Mouse (Mus musculus): ENCODE data around the gene Gm27029.
"Not testable (repeated sequence)": the region's sequence is repeated elsewhere in the genome, so short reads cannot be mapped to it uniquely, and the experiment has no call there.

Gm27029 gene

DNA sequence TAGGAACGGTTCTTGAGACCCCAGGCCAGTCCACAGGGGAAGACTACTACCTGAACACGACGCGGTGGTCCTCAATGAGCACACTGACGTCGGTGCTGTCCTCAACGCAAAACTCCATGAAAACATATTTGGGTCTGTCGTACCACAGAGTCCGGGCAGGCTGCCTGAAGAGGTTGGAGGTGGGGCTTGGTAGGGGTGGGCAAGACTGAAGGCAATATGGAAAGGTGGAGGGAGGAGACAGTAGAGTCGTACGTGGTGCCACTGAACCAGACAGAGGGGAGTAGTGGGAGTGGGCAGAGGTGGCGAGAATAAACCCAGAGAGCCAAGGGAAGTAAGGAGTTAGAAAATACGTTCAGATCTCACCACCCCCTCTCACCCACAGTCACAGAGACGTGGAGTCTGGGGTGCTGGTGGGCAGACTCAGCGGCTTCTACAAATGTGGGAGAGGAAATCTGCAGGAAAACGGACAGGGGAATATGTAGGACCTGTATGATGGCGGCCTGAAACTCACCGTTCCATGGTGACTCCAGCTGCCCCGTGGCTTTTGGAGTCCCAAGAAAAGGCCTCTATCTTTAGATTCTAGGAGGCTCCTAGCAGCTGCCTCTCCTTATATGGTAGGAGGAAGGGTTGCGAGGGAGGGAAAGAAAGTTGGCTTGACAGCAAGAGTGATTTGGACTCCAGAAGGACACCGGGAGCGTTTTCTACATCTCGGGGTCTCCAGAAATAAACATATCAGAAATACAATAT lies at the start of gene Gm27029:
Gene Gm27029 (minus strand): TSS at position 692 of the 747 bp plus-strand sequence.
- DNase-seq (ENCODE audit: low read depth in 2 of 2, low spot score in 2 of 2), result peak in 1 of 2 experiments; percentile 16

DNA sequence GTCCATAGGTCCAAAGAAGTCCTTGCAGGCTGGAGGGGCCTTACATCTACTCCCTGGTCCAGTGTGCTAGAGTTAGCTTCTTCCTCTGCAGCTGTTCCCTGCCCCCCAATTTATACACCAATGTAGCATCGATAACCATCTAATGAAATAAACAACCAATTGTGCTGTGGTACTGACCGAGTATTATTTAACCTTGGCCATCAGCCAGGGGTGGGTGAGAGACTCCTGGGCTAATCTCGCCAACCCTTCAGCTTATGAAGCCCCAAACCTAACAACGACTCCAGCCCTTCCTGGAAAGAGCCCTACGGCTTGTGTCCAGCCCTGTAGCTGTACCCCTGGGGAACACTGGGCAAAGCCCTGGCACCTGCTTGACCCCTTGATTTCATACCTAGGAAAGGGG lies 49.7 kb upstream of the Gm27029 start:
- no peak for DNase-seq (ENCODE audit: low read depth in 2 of 2, low spot score in 2 of 2)

DNA sequence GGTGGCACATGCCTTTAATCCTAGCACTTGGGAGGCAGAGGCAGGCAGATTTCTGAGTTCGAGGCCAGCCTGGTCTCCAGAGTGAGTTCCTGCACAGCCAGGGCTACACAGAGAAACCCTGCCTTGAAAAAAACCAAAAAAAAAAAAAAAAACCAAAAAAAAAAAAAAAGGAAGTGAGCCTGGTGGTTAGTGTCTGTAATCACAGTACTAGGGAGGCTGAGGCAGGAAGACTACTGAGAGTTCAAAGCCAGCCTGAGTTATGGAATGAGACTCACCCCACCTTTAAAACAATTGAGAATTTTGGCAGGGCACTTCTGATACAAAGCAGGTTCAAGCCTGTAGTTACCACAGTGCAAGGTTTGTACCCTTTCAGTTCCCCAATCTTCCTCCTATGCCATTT lies 49.1 kb upstream of the Gm27029 start:
- DNase-seq (ENCODE audit: low read depth in 2 of 2, low spot score in 2 of 2), result not testable (repeated sequence)

DNA sequence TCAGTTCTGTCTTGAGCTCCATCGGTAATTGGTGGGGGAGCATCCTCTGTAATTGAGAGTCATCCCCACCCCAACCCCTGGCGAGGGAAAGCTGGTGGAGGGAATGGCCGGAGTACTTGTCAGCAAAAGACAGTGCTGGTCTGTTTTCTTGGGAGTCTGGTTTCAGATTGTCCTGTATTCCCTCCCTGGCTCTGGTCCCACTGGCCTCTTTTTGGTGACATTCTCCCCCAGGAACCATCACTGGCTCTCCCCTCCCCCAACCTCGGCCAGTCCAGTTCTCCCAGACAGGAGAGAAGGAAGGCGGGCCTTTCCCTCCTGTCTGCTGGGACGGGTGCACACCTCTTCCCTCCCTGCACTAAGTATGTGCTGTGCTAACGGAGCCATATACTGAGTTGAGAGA lies 47.7 kb upstream of the Gm27029 start:
- DNase-seq (ENCODE audit: low read depth in 2 of 2, low spot score in 2 of 2), result no peak

DNA sequence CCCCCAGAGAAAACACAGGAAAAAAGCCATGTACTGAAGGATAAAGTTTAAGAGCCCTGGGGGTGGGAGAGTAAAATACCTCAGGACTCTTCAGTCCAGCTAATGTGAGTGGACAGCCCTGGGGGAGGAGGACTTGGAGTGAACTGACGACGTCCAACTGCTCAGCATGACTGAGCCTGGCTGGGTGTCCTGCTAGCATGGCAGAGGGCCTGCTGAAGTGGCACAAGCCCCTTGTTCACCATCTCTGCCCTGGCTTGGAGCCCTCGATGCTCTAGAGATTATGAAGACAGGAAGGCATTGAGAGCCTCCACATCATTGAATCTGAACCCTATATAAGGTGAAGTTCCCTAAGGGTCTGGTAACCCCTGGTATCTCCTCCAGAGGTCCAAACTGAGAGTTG lies 47.3 kb upstream of the Gm27029 start:
- DNase-seq (ENCODE audit: low read depth in 2 of 2, low spot score in 2 of 2), result no peak

DNA sequence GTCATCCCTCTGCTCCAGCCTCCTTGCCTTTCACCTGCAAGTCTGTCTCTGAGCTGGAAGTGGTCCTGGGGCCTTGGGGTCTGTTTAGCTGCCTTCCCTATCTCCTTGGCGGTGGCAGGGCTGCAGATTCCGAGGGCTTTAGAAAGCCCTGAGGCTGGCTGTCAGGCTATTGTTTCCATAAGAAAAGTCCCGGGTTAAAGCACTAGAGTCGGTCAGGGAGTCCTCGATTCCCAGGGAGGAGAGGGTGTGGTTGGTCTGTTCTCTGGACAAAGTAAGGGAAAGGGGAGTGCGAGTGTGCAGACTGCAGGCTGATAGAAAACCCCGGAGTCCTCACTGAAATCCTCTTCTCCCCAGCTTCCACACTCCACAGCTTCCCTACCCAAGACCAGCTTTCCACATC lies 45.6 kb upstream of the Gm27029 start:
- DNase-seq (ENCODE audit: low read depth in 2 of 2, low spot score in 2 of 2), result no peak

DNA sequence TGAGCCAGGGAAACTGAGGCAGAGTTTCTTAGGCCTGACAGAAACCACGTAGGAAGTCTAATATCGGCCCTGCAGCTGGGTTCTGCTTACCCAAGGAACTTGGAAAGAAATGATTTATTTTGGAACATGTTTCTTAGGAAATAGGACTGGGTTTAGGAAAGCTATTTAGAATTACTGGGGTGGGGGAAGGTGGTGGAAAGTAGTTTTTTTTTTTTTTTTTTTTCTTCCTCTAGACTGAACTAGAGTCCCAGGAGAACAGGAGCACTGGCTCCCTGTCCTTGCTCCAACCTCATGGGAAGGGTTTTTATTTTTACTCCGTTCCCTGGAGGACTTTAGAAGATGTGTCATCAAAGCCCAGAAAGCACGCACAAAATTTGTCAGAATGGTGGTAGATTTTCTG lies 44.6 kb upstream of the Gm27029 start:
- no peak for DNase-seq (ENCODE audit: low read depth in 2 of 2, low spot score in 2 of 2)

DNA sequence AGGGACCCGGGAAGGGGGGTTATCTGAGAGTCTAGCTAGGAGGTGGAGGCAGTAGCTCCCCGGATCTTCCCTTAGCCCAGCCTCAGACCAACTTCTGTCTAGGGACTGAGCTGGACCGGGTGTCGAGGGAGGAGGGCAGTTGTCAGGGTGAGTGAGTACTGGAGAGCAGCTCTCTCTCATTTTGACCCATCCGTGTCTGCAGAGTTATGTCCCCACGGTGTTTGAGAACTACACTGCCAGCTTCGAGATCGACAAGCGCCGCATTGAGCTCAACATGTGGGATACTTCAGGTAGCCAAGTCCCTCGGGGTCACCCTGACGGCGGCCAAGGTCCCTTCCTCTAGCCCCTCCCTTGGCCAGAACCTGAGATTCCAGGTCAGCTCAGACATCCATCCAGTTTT lies 44.1 kb upstream of the Gm27029 start:
- no peak for DNase-seq (ENCODE audit: low read depth in 2 of 2, low spot score in 2 of 2)

DNA sequence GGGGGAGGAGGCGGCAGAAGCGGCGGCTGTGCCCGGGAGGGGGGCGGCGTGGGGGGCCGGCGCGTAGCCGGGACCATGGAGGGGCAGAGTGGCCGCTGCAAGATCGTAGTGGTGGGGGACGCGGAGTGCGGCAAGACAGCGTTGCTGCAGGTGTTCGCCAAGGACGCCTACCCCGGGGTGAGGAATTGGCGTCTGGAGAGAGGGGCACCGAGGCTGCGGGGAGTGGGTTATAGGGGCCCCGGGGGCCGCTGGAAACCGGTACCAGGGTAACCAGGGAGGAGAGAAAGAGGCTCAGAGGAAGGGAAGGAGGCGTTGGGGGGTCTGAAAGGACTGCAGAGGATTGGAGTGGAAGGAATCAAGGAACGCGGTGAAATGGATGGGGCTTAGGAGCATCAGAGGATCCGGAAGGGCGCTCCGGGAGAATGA lies 43.7 kb upstream of the Gm27029 start:
- no peak for DNase-seq (ENCODE audit: low read depth in 2 of 2, low spot score in 2 of 2)

DNA sequence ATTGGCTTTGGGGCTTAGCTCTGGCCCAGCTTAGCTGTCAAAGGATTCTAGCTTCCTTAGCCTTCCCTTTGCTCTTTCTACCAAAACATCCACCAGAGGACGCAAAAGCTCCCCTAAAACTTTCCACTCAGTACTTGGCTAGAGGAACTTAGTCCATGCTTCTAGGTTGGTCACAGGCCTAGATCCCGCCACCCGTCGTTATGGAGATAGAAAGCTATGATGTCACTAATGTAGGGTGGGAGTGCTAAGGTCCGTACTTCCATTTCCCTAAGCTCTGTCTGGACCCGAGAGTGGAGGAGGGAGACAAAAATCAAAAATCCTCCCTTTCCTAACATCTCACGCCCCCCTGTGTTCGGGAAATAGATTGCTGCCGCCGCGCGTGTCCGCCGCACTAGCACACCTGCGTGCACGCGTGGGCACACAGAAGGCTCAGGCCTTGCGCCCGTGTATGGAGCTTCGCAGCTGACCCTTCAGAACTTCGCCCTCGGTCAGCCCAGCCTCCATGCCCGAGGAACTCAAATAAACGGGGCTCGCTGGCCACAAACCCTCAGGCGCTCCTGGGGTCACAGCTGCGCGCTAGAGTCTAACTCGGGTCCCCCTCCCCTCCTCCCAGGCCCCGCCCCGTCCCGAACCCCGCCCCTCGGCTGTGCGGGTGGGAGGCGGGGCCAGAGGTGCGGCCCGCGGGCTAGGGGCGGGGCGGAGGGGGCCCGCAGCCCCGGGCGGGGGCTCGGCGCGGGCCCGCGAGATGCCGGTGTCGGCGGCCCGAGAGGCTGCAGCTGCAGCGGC lies 43.1 kb upstream of the Gm27029 start:
- DNase-seq (ENCODE audit: low read depth in 2 of 2, low spot score in 2 of 2), result peak; percentile 29 to 49

DNA sequence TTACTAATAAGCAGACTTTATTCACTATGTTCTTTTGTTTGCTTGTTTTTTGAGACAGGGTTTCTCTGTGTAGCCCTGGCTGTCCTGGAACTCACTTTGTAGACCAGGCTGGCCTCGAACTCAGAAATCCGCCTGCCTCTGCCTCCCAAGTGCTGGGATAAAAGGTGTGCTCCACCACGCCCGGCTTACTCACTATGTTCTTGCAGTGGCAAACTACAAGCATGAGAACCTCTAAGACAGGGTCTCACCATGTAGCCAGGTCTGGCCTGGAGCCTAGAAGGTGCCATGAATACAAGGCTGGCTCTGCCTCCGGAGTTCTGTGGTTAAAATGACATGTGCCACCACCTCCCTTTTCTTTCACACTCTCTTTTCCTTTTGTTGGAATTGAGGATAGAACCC lies 42.0 kb upstream of the Gm27029 start:
- DNase-seq (ENCODE audit: low read depth in 2 of 2, low spot score in 2 of 2), result not testable (repeated sequence)

DNA sequence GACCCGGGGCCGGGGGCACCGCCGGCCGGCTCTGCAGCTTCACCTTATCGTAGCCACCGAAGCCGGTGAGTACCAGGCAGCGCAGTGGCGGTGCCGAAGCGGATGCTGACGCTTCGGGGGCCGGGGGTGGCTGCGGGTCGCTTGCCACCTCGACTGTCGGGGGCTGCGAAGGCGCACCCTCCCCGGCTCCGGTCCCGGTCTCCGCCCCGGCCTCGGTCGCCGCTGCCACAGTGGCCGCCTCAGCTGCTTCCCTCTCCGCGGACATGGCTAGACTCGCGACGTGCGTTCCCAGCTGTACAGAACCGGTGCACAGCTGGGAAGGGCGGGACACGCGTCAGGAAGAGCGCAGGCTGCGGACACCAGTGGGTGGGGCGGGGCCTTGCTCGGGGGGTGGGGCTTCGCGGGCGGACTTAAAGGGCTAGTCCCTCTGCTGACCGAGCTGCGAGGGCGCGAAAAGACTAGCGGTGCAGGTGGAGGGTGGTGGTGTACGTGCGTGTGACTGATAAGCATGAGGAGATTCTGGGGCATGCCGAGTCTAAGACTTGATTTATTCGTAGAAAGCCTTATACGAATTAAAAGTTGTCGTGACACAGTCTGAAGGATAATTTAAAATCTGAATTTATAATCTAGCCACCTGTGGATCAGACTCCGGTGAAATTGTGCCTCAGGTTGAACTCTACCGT lies 41.4 kb upstream of the Gm27029 start, which contains the start of gene Vat1:
Gene Vat1 (minus strand): TSS at position 362 of the 683 bp plus-strand sequence.
- peak; percentile 35 to 36 for DNase-seq (ENCODE audit: low read depth in 2 of 2, low spot score in 2 of 2)

DNA sequence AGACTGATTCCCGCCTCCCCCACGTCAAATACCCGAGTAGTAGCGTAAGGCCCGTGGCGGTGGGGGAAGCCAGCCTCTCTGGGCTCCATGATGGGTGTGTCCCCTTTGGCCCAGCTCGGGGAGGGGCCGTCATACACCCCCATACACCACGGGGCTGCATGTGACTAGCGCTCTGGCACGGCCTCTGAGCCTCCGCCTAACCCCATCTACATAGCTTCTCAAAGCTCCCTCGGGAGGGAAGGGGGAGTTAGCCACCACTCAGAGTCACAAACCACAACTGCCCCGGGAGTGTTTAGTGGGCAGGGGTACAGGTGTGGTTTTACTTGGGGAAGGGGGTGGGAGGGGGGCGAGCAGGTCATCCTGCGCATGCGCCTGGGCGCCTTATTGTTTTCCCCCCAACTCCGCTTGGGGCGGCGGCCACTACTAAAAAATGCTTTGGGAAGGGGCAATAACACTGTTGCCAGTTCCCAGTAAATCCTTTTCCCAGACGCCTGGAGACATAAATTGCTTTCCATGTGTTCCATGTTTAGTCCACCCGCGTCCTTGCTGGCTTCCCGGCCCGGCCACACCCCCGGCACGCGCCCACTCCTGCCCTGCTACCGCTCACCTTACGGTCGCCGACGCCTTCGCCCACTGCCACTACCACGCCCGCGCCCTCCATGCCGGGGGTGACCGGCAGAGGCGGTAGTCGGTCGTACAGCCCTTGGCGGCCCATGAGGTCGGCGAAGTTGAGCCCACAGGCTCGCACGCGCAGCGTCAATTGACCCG lies 40.7 kb upstream of the Gm27029 start:
- peak; percentile 47 to 60 for DNase-seq (ENCODE audit: low read depth in 2 of 2, low spot score in 2 of 2)

DNA sequence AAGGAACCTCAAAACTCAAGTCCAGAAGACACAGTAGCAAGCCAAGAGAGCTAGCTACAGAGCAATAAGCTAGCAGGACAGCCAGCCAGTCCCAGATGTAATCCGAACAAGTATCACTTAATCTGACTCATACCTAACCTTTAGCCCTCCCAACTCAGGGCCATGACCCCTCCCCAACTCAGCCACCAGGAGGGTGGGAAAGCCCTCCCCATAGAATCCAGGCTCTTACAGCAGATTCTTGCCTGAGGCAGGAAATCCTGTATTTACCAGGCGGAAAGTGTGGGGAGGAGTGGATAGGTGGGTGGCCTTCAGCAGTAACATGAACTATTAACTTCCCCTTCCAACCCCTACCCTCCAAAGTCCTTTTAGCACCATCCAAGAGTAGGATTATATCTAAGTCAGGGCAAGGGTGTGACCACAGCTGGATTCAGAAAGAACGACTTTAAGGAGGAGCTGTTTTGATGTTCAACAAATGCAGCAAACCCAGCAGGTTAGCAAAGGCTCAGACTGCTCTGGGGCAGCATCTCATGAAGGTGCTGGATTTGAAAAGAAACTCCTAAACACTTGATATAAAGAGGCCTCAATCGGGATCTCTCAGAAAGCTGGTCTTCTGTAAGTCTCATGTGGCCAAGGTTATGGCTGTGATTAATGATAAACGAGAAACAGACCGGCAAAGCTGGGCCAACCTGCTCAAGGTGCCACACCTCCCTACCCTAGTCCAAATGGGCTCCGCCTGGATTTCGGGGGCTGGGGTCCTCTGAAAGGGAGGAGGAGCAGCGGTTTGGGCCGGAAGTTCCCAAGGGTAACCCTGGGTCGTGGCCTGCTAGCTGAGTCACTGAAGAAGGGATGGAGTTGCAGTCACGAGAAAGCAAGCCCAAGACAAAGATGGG lies 39.9 kb upstream of the Gm27029 start, which contains the start of gene Rnd2:
Gene Rnd2 (plus strand): TSS at position 789 of the 890 bp plus-strand sequence.
- DNase-seq (ENCODE audit: low read depth in 2 of 2, low spot score in 2 of 2), result no peak

DNA sequence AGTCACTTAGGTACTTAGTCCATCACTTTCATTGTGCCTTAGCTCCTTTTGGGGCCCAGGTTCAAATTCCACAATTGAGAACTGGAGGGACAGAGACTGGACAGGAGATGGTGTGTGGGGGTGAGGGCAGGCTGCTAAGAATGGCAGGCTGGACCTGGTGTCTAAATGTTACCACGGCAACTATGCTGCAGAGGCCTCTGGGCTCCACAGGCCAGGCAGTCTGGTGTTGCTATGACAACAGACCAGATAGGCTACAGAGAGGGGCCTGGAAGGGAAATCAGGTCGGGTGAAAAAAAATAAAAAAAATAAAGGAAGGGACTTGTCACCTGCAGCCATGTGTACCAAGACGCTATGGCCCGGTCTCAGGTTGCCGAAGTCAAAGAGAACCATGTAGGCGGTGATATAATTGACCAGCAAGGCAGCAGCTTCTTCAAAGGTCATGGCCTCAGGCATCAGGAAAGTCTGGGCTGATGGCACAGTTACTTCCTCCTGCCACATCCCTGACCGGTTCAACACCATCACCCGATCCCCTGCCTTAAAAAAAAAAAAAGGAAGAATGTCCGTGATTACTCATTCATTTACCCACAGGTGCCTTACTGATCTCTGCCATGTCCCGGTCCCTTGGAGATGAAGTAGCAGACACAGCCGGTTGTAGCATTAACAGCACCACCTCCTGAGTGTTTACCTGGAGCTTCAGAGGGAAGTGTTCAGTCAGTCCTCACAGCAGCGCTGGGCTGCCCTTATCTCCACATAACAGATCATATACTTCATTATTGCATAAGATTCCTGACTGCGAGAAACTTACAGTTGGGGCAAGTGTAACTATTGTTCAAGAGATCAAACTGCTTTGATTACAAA lies 38.2 kb upstream of the Gm27029 start:
- no peak for DNase-seq (ENCODE audit: low read depth in 2 of 2, low spot score in 2 of 2)

DNA sequence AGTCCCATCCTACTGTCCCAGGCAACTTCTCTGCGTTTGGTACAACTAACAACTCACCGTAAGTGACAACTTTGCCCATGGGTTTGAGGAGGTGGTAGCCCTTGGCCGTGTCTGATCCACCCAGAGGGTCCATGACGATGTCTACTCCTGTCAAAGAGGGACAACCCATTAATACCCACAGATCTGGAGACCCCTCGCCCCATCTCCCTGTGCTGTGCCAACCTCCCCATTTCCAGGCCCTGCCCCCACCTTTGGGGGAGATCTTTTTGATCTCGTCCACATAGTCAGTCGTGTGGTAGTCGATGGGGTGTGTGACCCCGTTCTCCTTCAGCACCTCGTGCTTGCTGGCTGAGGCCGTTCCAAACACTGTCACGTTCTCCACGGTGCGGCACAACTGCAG lies 37.5 kb upstream of the Gm27029 start:
- no peak for DNase-seq (ENCODE audit: low read depth in 2 of 2, low spot score in 2 of 2)

DNA sequence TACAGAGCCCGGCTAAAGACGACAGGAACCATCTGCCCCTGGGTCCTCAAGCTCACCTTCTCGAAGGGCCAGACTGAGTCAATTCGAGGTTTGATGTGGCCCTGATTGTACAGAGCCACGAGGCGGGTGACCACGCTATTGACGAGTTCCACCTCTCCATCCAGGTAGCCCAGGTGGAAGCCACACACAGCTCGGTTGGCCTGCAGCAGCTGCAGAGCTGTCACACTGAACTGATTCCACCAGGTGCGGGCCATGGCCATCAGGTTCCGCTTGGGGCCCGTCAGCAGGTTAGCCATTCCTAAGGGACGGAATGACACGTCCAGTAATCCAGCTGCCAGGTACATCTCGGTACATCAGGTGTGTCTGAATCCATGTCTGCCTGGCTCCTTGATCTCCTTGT lies 35.7 kb upstream of the Gm27029 start:
- DNase-seq (ENCODE audit: low read depth in 2 of 2, low spot score in 2 of 2), result no peak

DNA sequence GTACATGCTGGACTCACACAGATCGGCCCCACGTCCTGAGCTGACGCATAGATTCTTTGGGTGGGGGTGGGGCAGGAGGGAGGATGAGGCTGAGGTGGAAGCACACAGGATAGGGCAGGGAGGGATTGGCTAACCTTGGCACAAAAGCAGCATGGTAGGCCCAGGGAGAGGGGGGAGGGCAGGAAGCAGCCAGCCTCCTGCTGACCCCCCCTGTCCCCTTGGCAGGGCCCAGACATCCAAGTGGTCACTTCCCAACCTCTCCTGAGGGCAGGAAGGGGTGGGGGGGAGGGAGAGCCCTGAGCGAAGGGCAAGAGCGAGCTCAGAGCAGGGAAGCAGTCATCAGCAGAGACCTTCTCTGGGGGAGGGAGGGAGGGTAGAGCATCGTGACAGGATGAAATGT lies 35.1 kb upstream of the Gm27029 start:
- no peak for DNase-seq (ENCODE audit: low read depth in 2 of 2, low spot score in 2 of 2)

DNA sequence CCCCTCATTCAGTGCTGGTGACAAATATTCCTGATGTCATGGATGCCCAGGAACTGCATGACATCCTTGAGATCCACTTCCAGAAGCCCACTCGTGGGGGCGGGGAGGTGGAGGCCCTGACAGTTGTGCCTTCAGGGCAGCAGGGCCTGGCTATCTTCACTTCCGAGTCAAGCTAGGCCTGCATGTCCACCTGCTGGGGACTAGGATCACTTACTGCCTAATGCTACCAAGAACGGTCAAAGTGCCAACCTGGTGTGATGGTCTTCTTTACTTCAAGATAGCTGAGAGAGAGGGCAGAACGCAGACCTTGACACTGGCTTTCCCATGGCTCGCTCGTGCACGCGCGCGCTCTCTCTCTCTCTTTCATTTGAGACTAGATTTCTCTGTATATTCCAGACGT lies 33.6 kb upstream of the Gm27029 start:
- DNase-seq (ENCODE audit: low read depth in 2 of 2, low spot score in 2 of 2), result no peak

Measured in CD8-positive naive resting alpha-beta T cell, adult 2 months (primary cell).